Mouse (Mus musculus) ES-Bruce4 (cell line): ENCODE data around the gene Osbpl6. TPM values are rescaled to one million over a fixed set of nuclear protein-coding genes. Genes with fewer than 3 reads are reported as not detected.
A peak's percentile ranks its signal among the peaks of the same experiment; 100 is the strongest.

Experiments used
- H3K27ac ChIP-seq: 2 replicates; pipeline ENCODE4 v1.5.1; 2012; ENCODE audit warnings: low read length, inconsistent platforms; ENCODE audit not compliant: insufficient read depth
- H3K27me3 ChIP-seq: 2 replicates; pipeline ENCODE4 v1.6.1; 2012; ENCODE audit warnings: mild to moderate bottlenecking, low read length, inconsistent platforms; ENCODE audit not compliant: control insufficient read depth, poor library complexity, insufficient read depth, severe bottlenecking
- H3K36me3 ChIP-seq: 2 replicates; pipeline ENCODE4 v1.6.1; 2012; ENCODE audit warnings: inconsistent platforms, mild to moderate bottlenecking, low read length, moderate library complexity; ENCODE audit not compliant: control insufficient read depth, poor library complexity, insufficient read depth, severe bottlenecking
- H3K4me1 ChIP-seq: one replicate; pipeline ENCODE4 v1.8.1; 2011; ENCODE audit warnings: low read length; ENCODE audit not compliant: control insufficient read depth, insufficient read depth
- H3K4me3 ChIP-seq: 2 replicates; pipeline ENCODE4 v1.5.1; 2011; ENCODE audit warnings: low read depth, mild to moderate bottlenecking, low read length
- H3K9ac ChIP-seq: 2 replicates; pipeline ENCODE4 v1.6.1; 2012; ENCODE audit warnings: low read depth, mild to moderate bottlenecking, inconsistent platforms; ENCODE audit not compliant: poor library complexity, severe bottlenecking
- H3K9me3 ChIP-seq: replicated peaks from 2 replicates; pipeline ENCODE4 v1.6.1; 2012; ENCODE audit warnings: mild to moderate bottlenecking, low read length, inconsistent platforms; ENCODE audit not compliant: control insufficient read depth, poor library complexity, insufficient read depth, severe bottlenecking
- CTCF ChIP-seq: IDR thresholded peaks from one replicate; pipeline ENCODE4 v1.8.1; 2011; ENCODE audit warnings: low read depth, low read length
- EP300 ChIP-seq: IDR thresholded peaks from 2 replicates; pipeline ENCODE4 v1.6.1; 2011; ENCODE audit warnings: low read depth, low read length; ENCODE audit not compliant: insufficient read depth
- POLR2A ChIP-seq: IDR thresholded peaks from one replicate; pipeline ENCODE4 v1.8.1; 2011; ENCODE audit warnings: low read length; ENCODE audit not compliant: insufficient read depth
- polyA plus RNA-seq: library from polyadenylated mRNA; stranded (reverse); fragments of >200 nt; gene quantifications from 2 replicates; pipeline ENCODE4 v1.2.4, GENCODE M21; 2011; ENCODE audit warnings: low read depth; ENCODE audit not compliant: missing spikeins, insufficient read depth, insufficient read length

The Osbpl6 gene
- polyA plus RNA-seq, 1 experiment, result 6.6 TPM

DNA sequence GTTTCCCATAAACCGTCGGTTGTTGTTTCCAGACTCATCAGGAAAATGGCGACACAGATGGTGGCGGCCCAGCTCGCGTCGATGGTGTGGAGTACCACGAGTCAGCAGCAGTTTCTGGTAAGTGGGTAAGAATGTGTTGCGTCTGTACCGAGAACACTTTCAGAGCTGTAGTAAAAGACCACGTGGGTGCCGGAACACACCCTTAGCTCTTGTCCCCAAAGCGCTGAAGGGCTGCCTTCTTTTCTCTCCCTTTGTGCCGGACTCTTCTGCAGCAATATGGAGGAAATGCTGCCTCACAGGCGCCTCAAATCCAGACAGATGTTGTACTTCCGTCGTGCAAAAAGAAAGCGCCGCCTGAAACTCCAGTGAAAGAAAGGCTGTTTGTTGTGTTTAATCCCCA is 27.7 kb upstream of the Osbpl6 start:
- TF ChIP-seq EP300 (no peak), POLR2A (no peak), CTCF (no peak)
- no peak overlapping the region for H3K4me3 ChIP-seq
- H3K4me1 ChIP-seq, result no peaks in the 10 kb centered on the region
- no peak overlapping the region for H3K9ac ChIP-seq
- no peak overlapping the region for H3K27ac ChIP-seq
- no peaks in the 10 kb centered on the region for H3K27me3 ChIP-seq
- H3K36me3 ChIP-seq, result peaks cover 59% of the 10 kb centered on the region
- no peaks in the 10 kb centered on the region for H3K9me3 ChIP-seq

DNA sequence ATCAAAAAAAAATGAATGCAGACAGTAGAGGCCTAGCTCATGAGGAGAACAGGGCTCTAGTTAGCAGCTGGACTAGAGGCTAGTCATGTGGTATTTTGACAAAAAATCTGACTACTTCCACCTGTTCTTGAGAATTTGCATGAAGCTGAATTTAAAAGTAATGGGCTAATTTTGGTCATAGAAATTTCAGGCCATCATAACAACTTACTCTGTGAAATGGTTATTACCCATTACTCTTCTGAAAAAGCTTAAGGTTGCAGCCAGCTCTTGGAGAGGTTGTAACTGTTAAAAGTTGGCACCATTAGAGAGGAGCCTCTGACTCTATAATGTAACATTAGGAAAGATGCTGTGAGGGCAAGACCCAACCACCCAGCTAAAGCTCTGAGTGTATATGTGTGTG is 19.8 kb upstream of the Osbpl6 start:
- peaks cover 11% of the 10 kb centered on the region for H3K36me3 ChIP-seq
- H3K27me3 ChIP-seq, result no peaks in the 10 kb centered on the region
- no peak overlapping the region for H3K9ac ChIP-seq
- H3K4me1 ChIP-seq, result no peaks in the 10 kb centered on the region
- TF ChIP-seq CTCF (no peak), POLR2A (no peak), EP300 (no peak)
- H3K9me3 ChIP-seq, result no peaks in the 10 kb centered on the region
- no peak overlapping the region for H3K27ac ChIP-seq
- H3K4me3 ChIP-seq, result no peak overlapping the region

DNA sequence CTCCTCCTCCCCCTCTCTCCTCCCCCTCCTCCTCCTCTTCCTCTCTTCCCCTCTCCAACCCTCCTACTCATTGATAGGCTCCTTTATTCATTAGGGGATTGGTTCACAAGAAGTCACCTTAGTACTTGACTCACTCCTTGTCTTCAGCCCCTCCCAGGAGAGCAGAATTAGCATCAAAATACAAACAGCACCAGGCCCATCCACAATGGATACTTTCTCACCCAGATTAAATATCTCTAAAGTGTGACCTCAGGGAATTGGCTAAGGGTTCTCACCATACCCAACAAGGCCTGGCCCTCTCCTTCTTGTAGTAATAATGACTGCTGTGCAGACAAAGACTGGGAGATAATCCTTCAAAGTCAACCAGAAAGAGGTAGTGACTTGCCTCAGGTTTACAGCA is 6.1 kb upstream of the Osbpl6 start:
- peak overlapping the region; percentile 59 for H3K27ac ChIP-seq
- TF ChIP-seq EP300 (no peak), POLR2A (no peak), CTCF (no peak)
- H3K27me3 ChIP-seq, result peaks cover 4% of the 10 kb centered on the region; the same call in 1 of the 2 replicates
- no peak overlapping the region for H3K9ac ChIP-seq
- H3K4me1 ChIP-seq, result peaks cover 2% of the 10 kb centered on the region
- no peaks in the 10 kb centered on the region for H3K36me3 ChIP-seq
- H3K4me3 ChIP-seq, result no peak overlapping the region
- H3K9me3 ChIP-seq, result no peaks in the 10 kb centered on the region

DNA sequence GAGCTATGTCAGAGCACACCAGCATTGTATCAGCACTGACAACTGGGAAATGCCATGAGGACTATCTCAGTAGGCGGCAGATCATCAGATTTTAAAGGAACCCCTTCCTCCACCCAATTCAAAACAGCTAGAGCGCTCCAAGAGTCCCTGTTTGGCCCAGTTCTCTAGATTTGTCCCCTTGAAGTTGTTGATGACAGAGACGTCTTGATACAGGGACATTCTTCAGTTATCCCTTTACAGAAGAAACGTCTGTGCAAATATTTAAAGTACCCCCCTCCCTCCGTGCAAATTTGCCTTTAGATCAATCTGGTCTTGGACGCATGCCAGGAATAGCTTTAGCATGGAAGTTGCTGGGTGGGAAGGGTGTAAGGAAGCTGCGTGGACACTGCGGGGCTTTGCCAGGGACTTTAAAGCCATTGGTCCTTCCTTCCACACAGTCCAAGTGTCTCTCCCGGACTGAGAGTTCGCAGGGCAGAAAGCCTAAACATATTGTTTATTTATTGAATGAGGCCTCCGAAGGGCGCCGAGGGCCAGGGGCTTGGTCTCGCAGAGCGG is 635 bp upstream of the Osbpl6 start:
- peaks cover 17% of the 10 kb centered on the region for H3K27me3 ChIP-seq
- H3K4me3 ChIP-seq, result peak overlapping the region; percentile 78
- H3K9ac ChIP-seq, result peak overlapping the region; percentile 67
- no peak for TF ChIP-seq CTCF
- TF ChIP-seq POLR2A, result no peak
- TF ChIP-seq EP300, result no peak
- H3K27ac ChIP-seq, result no peak overlapping the region
- no peaks in the 10 kb centered on the region for H3K36me3 ChIP-seq
- H3K9me3 ChIP-seq, result no peaks in the 10 kb centered on the region
- H3K4me1 ChIP-seq, result no peaks in the 10 kb centered on the region

DNA sequence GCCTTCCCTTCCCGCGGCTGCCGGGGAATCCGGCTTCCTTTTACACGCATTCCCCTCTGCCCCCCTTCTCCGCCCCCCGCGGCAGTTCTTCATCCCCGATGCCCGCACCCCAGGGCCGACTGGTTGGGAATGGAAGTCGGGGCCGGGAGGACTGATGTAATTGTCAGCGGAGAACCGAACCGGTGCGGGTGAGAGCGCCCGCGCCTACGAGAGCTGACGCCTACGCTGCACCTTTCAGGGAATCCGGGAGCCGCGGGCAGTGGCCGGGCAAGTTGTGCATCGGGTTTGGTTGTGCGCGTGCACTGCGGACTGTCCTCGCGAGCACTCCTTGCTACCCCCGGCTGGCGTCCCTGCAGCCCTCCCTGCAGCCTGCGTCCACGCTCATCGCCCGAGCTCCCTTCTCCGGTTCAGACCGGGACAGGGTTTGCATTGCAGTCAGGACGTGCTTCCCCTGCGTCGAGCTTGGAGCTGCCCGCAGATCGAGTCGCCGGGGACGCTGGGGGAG is 681 bp downstream of the Osbpl6 start:
- Histone ChIP-seq H3K4me3 (peak overlapping the region; percentile 63), H3K36me3 (no peaks in the 10 kb centered on the region), H3K4me1 (no peaks in the 10 kb centered on the region), H3K9ac (peak overlapping the region; percentile 67), H3K9me3 (no peaks in the 10 kb centered on the region), H3K27me3 (peaks cover 17% of the 10 kb centered on the region), H3K27ac (no peak overlapping the region)
- no peak for TF ChIP-seq CTCF
- no peak for TF ChIP-seq EP300
- TF ChIP-seq POLR2A, result no peak

DNA sequence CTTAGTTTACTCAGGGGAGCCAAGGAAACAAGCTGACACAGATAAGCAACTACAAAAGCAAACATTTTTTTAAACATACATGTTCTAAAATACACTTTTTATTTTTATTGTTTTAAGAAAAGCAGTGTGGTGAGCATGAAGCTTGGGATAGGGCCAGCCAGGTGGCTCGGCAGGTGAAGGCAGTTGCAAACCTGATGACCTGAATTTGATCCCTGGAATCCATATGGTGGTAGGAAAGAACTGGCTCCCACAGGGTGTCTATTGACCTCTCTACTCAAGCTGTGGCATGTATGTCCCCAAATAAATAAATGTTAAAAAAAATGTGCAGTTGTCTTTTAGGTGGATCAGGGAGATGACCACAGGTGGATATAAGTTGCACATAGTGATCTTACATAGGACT is 3.2 kb downstream of the Osbpl6 start:
- no peaks in the 10 kb centered on the region for H3K36me3 ChIP-seq
- no peak overlapping the region for H3K4me3 ChIP-seq
- H3K9me3 ChIP-seq, result no peaks in the 10 kb centered on the region
- H3K4me1 ChIP-seq, result no peaks in the 10 kb centered on the region
- peaks cover 15% of the 10 kb centered on the region for H3K27me3 ChIP-seq
- no peak overlapping the region for H3K9ac ChIP-seq
- H3K27ac ChIP-seq, result no peak overlapping the region
- TF ChIP-seq EP300, result no peak
- no peak for TF ChIP-seq CTCF
- TF ChIP-seq POLR2A, result no peak
